Mouse (Mus musculus): ENCODE results near the gene Cox4i1. TPM values are rescaled to one million over a fixed set of nuclear protein-coding genes. Genes with fewer than 3 reads are reported as not detected.

The Cox4i1 gene
- polyA plus RNA-seq, 1 experiment from 2014 or later: 1,134 TPM

DNA sequence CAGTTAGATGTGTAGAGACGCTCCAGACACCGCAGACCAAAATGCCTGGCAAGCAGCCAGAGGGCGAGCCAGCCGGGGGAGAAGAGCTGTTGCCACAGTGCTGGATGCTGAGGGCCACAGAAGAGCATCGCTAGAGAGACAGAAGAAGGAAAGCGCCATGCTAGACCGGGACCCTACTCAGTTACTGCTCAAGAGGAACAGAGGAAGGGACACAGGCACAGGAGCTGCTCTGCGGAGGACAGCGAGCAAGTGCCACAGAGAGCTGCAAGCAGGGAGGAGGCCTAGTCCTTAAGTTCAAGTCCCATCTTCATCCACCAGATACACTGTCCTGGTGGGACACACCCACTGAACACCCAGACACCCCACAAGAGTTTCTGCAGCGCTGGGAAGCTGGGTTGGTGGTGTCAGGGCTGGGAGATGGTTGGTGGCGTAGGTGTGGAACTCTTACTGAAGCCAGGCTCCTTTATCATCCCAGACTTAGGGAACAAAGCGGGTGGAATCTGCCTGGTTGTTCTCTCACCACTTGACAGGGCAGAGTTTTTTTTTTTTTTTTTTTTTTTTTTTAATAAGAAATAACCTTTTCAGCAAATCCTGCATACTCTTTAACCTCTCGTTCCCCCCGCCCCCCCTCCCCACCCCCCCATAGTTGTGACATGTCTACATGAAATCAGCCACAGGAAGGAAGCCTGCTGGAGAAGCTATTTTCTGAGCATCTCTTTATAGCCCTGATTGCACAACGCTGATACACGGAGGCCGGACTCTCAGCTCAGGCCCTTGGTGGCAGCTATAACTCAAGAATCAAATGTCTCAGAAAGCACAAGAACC lies 29.3 kb downstream of the Cox4i1 start:
- WGBS: 76% methylated on average over 17 of the region's 17 CpGs
- H3K27ac ChIP-seq (ENCODE audit: low read length): no peak overlapping the region
- no peaks in the 10 kb centered on the region for H3K4me1 ChIP-seq (ENCODE audit: control insufficient read depth, insufficient read depth, low read length)
- no peaks in the 10 kb centered on the region for H3K9me3 ChIP-seq (replicated peaks; ENCODE audit: control insufficient read depth, low read length, poor library complexity, severe bottlenecking)
- no peak overlapping the region for H3K4me3 ChIP-seq (ENCODE audit: low read depth, low read length)
- H3K9ac ChIP-seq (ENCODE audit: low read depth, low read length): no peak overlapping the region
- no peaks in the 10 kb centered on the region; the same call in 1 of the 2 replicates for H3K27me3 ChIP-seq (ENCODE audit: control insufficient read depth, insufficient read depth, low read depth, low read length)
- no peaks in the 10 kb centered on the region for H3K36me3 ChIP-seq (ENCODE audit: control insufficient read depth, insufficient read depth, low read length)
- H3K4me2 ChIP-seq (ENCODE audit: low read length): no peak overlapping the region
- ATAC-seq: no peak

DNA sequence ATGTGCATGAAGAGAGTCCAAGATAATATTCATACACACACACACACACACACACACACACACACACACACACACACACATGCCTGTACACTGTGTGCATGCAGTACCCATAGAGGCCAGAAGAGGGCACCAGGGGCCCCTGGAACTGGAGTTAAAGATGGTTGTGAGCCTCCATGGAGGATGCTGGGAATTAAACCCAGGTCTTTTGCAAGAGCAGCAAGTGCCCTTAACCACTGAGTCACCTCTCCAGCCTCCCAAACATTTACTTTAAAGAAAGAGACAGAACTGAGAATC lies 29.9 kb downstream of the Cox4i1 start:
- no peak for ATAC-seq

DNA sequence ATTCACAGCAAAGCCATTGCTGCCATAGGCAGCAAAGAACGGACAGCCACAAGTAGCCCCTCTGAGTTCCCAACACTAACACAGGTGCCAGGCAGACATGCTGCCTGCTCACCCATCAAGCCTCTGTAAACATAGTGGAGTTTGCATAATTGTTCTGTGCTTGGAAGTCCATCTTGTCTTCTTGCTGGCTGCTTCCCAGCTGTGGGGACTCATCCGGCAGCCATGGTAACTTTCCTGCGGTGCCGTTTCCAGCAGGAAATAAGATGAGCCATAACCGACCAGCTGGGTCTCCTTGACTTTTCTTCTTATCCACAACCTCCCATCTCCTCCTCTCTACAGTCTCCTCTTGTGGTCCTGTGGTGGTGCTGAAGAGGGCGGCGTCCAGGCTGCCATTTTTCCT lies 30.4 kb downstream of the Cox4i1 start:
- no peak for ATAC-seq
- H3K4me3 ChIP-seq (ENCODE audit: low read depth, low read length): no peak overlapping the region
- 81% methylated on average over 7 of the region's 7 CpGs for WGBS

More for the DNA sequence above, 29.9 kb downstream of the Cox4i1 start:
- Histone ChIP-seq H3K9me3 (replicated peaks; ENCODE audit: control insufficient read depth, low read length, poor library complexity, severe bottlenecking) (no peaks in the 10 kb centered on the region), H3K4me1 (ENCODE audit: control insufficient read depth, insufficient read depth, low read length) (no peaks in the 10 kb centered on the region), H3K36me3 (ENCODE audit: control insufficient read depth, insufficient read depth, low read length) (no peaks in the 10 kb centered on the region), H3K27ac (ENCODE audit: low read length) (no peak overlapping the region), H3K4me3 (ENCODE audit: low read depth, low read length) (no peak overlapping the region), H3K27me3 (ENCODE audit: control insufficient read depth, insufficient read depth, low read depth, low read length) (no peaks in the 10 kb centered on the region; the same call in 1 of the 2 replicates), H3K4me2 (ENCODE audit: low read length) (no peak overlapping the region), H3K9ac (ENCODE audit: low read depth, low read length) (no peak overlapping the region)

DNA sequence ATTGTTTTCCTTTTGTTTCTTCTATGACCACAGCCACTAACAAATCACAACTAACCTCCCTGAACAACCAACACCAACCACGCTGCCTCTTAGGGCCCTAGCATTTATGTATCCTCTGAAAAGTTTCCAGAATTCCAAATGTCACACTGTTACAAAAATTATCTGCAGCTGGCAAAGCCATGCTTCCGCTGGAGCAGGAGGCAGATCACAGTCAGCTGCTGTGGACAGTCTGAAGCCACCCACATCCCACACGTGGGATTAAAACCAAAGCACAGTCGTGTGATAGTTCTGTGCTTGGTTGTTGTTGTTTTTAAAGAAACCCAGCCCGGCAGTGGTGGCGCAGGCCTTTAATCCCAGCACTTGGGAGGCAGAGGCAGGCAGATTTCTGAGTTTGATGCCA lies 31.1 kb downstream of the Cox4i1 start:
- no peak for ATAC-seq

More for the DNA sequence above, 30.4 kb downstream of the Cox4i1 start:
- no peak overlapping the region for H3K27ac ChIP-seq (ENCODE audit: low read length)
- no peak overlapping the region for H3K9ac ChIP-seq (ENCODE audit: low read depth, low read length)
- H3K27me3 ChIP-seq (ENCODE audit: control insufficient read depth, insufficient read depth, low read depth, low read length): no peaks in the 10 kb centered on the region; the same call in 1 of the 2 replicates
- H3K4me1 ChIP-seq (ENCODE audit: control insufficient read depth, insufficient read depth, low read length): no peaks in the 10 kb centered on the region
- no peaks in the 10 kb centered on the region for H3K9me3 ChIP-seq (replicated peaks; ENCODE audit: control insufficient read depth, low read length, poor library complexity, severe bottlenecking)
- H3K4me2 ChIP-seq (ENCODE audit: low read length): no peak overlapping the region
- H3K36me3 ChIP-seq (ENCODE audit: control insufficient read depth, insufficient read depth, low read length): no peaks in the 10 kb centered on the region

DNA sequence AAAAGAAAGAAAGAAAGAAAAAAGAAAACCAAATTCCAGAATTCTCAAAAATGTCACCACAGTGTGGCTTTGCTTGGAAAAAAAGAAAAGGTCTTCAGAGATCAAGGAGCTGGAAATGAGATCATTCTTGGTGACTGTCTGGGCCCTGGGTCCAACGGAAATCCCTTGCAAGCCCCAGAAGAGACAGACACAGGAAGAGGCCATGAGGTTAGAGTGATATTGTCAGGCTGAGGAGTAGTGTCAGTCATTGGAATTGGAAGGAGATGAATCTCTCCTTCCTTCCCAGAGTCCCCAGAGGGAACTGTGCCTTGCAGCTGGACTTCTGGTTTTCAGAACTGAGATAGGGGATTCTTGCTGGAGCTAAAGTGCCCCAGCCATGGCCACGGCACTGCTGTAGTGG lies 31.5 kb downstream of the Cox4i1 start:
- H3K9me3 ChIP-seq (replicated peaks; ENCODE audit: control insufficient read depth, low read length, poor library complexity, severe bottlenecking): no peaks in the 10 kb centered on the region
- H3K4me2 ChIP-seq (ENCODE audit: low read length): no peak overlapping the region
- H3K27me3 ChIP-seq (ENCODE audit: control insufficient read depth, insufficient read depth, low read depth, low read length): no peaks in the 10 kb centered on the region; the same call in 1 of the 2 replicates
- no peaks in the 10 kb centered on the region for H3K4me1 ChIP-seq (ENCODE audit: control insufficient read depth, insufficient read depth, low read length)
- no peak overlapping the region for H3K9ac ChIP-seq (ENCODE audit: low read depth, low read length)
- H3K27ac ChIP-seq (ENCODE audit: low read length): no peak overlapping the region
- H3K4me3 ChIP-seq (ENCODE audit: low read depth, low read length): no peak overlapping the region
- H3K36me3 ChIP-seq (ENCODE audit: control insufficient read depth, insufficient read depth, low read length): no peaks in the 10 kb centered on the region
- WGBS: 75% methylated on average over 2 of the region's 2 CpGs
- ATAC-seq: no peak

More for the DNA sequence above, 31.1 kb downstream of the Cox4i1 start:
- 79% methylated on average over 6 of the region's 6 CpGs for WGBS
- H3K4me1 ChIP-seq (ENCODE audit: control insufficient read depth, insufficient read depth, low read length): no peaks in the 10 kb centered on the region
- H3K4me2 ChIP-seq (ENCODE audit: low read length): no peak overlapping the region
- H3K9ac ChIP-seq (ENCODE audit: low read depth, low read length): no peak overlapping the region
- no peak overlapping the region for H3K4me3 ChIP-seq (ENCODE audit: low read depth, low read length)
- no peak overlapping the region for H3K27ac ChIP-seq (ENCODE audit: low read length)
- H3K9me3 ChIP-seq (replicated peaks; ENCODE audit: control insufficient read depth, low read length, poor library complexity, severe bottlenecking): no peaks in the 10 kb centered on the region
- H3K27me3 ChIP-seq (ENCODE audit: control insufficient read depth, insufficient read depth, low read depth, low read length): no peaks in the 10 kb centered on the region; the same call in 1 of the 2 replicates
- no peaks in the 10 kb centered on the region for H3K36me3 ChIP-seq (ENCODE audit: control insufficient read depth, insufficient read depth, low read length)

DNA sequence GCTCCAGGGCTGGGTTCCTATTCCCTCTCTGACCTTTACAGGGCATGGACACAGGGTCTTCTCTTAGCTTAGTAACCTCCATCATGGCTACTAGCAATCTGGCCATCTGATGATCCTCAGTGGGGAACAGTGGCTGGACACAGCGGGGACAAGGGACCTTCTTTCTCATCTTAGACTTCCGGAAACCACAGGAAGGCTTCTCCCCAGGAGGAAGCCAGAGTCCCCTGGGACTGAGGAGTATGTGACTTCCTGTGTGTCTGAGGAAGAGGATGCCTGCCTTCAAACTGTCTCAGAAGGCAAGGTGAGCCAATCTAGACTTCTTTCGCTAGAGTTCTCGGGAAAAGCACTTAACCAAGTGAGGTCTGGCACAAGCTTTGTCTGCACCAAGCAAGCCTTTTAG lies 32.0 kb downstream of the Cox4i1 start:
- H3K4me1 ChIP-seq (ENCODE audit: control insufficient read depth, insufficient read depth, low read length): no peaks in the 10 kb centered on the region
- ATAC-seq: no peak
- H3K4me3 ChIP-seq (ENCODE audit: low read depth, low read length): no peak overlapping the region
- 91% methylated on average over 4 of the region's 4 CpGs for WGBS
- H3K4me2 ChIP-seq (ENCODE audit: low read length): no peak overlapping the region
- H3K9ac ChIP-seq (ENCODE audit: low read depth, low read length): no peak overlapping the region
- H3K27me3 ChIP-seq (ENCODE audit: control insufficient read depth, insufficient read depth, low read depth, low read length): no peaks in the 10 kb centered on the region; the same call in 1 of the 2 replicates
- H3K36me3 ChIP-seq (ENCODE audit: control insufficient read depth, insufficient read depth, low read length): no peaks in the 10 kb centered on the region
- H3K9me3 ChIP-seq (replicated peaks; ENCODE audit: control insufficient read depth, low read length, poor library complexity, severe bottlenecking): no peaks in the 10 kb centered on the region
- H3K27ac ChIP-seq (ENCODE audit: low read length): no peak overlapping the region

DNA sequence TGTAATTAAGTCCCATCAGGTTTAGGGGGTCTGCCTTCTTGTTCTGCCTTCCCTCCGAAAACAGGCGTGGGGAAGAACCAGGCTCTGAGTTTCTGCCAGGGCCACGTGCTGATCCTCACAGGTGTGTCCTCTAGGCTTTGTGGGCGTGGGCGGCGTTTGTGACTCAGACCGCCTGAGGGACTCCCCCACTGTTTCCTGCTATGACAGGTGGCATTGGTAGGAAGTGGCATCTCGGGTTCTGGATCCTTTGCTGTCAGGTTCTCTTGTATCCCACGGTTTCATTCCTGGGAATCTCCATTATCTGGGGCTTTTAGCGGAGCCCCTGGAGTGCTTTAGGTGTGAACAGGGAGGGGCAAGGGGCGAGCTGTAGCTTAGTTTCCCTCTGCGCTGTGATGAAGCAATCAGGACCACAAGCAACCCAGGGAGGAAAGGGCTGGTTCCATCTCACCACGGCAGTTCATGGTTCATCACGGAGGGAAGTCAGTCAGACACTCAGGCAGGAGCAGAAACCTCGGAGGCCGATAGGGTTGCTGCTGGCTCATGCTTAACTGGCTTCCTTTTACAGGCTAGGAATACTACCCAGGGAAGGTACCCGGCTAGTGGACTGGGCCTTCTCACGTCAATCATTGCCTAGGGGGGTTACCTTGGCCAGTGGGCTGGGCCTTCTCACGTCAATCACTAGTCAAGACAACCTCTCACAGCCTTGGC lies 33.9 kb downstream of the Cox4i1 start:
- no peak overlapping the region for H3K4me2 ChIP-seq (ENCODE audit: low read length)

DNA sequence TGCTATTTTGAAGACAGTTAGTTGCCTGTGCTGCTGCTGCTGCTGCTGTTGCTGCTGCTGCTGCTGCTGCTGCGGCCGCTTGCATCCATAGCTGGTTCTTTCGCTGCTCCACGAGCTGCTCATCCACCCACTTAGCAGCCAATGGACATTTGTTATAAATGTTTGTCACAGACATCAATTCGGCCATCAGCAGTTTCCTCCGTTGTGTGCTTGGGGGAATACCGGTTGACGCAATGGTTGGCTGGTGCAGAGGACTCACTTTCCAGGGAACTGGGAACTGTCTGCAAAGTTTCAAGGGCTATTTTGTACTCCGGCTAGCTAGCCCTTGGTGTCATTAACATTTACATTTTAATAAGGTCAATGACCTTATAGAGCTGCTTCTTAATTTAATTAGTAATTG lies 36.2 kb downstream of the Cox4i1 start:
- ATAC-seq: no peak
- Histone ChIP-seq H3K9me3 (replicated peaks; ENCODE audit: control insufficient read depth, low read length, poor library complexity, severe bottlenecking) (no peaks in the 10 kb centered on the region), H3K36me3 (ENCODE audit: control insufficient read depth, insufficient read depth, low read length) (no peaks in the 10 kb centered on the region), H3K27me3 (ENCODE audit: control insufficient read depth, insufficient read depth, low read depth, low read length) (no peaks in the 10 kb centered on the region; the same call in 1 of the 2 replicates), H3K27ac (ENCODE audit: low read length) (no peak overlapping the region), H3K4me3 (ENCODE audit: low read depth, low read length) (no peak overlapping the region), H3K4me1 (ENCODE audit: control insufficient read depth, insufficient read depth, low read length) (no peaks in the 10 kb centered on the region), H3K4me2 (ENCODE audit: low read length) (no peak overlapping the region), H3K9ac (ENCODE audit: low read depth, low read length) (no peak overlapping the region)
- 80% methylated on average over 9 of the region's 9 CpGs for WGBS

More for the DNA sequence above, 33.9 kb downstream of the Cox4i1 start:
- 74% methylated on average over 19 of the region's 19 CpGs for WGBS
- no peak overlapping the region for H3K9ac ChIP-seq (ENCODE audit: low read depth, low read length)
- no peak overlapping the region for H3K4me3 ChIP-seq (ENCODE audit: low read depth, low read length)
- H3K36me3 ChIP-seq (ENCODE audit: control insufficient read depth, insufficient read depth, low read length): no peaks in the 10 kb centered on the region
- ATAC-seq: no peak
- H3K27ac ChIP-seq (ENCODE audit: low read length): no peak overlapping the region
- no peaks in the 10 kb centered on the region for H3K9me3 ChIP-seq (replicated peaks; ENCODE audit: control insufficient read depth, low read length, poor library complexity, severe bottlenecking)
- no peaks in the 10 kb centered on the region for H3K4me1 ChIP-seq (ENCODE audit: control insufficient read depth, insufficient read depth, low read length)
- no peaks in the 10 kb centered on the region; the same call in 1 of the 2 replicates for H3K27me3 ChIP-seq (ENCODE audit: control insufficient read depth, insufficient read depth, low read depth, low read length)

DNA sequence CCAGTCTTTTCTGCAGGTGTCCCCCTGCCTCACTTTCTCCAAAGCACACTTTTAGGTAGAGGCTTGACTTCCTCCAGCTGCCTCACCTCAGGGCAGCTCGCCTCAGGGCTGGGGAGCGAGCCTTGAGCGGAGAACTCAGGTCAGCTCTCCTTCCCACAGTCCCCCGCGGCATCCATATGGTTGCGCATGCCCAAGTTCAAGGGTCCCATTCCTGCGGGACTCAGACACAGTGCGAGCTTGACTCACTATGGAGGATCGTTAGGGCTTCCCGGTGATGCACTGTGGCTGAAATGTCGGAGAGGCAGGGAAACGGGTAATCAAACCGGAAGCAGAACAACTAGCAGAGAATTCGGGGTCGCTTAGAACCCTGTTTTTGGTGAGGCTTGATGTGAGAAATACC lies 37.1 kb downstream of the Cox4i1 start:
- no peak overlapping the region for H3K9ac ChIP-seq (ENCODE audit: low read depth, low read length)
- WGBS: 82% methylated on average over 15 of the region's 15 CpGs
- H3K4me3 ChIP-seq (ENCODE audit: low read depth, low read length): no peak overlapping the region
- H3K36me3 ChIP-seq (ENCODE audit: control insufficient read depth, insufficient read depth, low read length): no peaks in the 10 kb centered on the region
- H3K27ac ChIP-seq (ENCODE audit: low read length): no peak overlapping the region
- H3K4me2 ChIP-seq (ENCODE audit: low read length): no peak overlapping the region
- H3K9me3 ChIP-seq (replicated peaks; ENCODE audit: control insufficient read depth, low read length, poor library complexity, severe bottlenecking): no peaks in the 10 kb centered on the region
- no peaks in the 10 kb centered on the region for H3K4me1 ChIP-seq (ENCODE audit: control insufficient read depth, insufficient read depth, low read length)
- no peaks in the 10 kb centered on the region for H3K27me3 ChIP-seq (ENCODE audit: control insufficient read depth, insufficient read depth, low read depth, low read length)
- no peak for ATAC-seq

Data from midbrain, embryonic 16.5 days (tissue).